Mouse (Mus musculus) ovary, postnatal 36 days (tissue): ENCODE measurements around the gene Iqsec1.

Experiments
- DNase-seq: peaks from one replicate; pipeline ENCODE4 v3.0.0; 2022; ENCODE audit warnings: low spot score, mixed read lengths

Gene Iqsec1

GRCm38 (mm10) chr6:90722993-90723392 lies 265.5 kb downstream of the Iqsec1 start:
- DNase-seq: no peak

- DNase-seq: peak; percentile 68
These were observed 267.3 kb downstream of the Iqsec1 start for GRCm38 (mm10) chr6:90720996-90721746.

DNA sequence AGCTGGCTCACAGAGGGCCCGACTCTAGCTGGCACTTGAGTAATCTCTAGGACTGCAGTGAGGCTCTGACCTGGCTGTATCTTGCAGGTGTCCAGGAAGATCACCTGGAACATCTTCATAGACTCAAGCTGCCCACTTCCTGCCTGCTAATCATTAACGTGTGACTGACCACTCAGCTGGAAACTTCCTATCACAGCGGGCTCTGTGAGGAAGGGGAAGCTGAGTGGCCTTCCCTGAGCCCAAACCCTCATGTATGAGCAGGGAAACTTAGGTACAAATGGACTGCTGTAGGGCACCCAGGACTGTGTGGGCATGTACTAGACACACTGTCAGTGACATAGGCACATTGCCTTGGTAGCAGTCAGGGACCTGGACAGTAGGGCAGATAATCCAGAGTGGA lies 268.3 kb downstream of the Iqsec1 start:
- no peak for DNase-seq

DNA sequence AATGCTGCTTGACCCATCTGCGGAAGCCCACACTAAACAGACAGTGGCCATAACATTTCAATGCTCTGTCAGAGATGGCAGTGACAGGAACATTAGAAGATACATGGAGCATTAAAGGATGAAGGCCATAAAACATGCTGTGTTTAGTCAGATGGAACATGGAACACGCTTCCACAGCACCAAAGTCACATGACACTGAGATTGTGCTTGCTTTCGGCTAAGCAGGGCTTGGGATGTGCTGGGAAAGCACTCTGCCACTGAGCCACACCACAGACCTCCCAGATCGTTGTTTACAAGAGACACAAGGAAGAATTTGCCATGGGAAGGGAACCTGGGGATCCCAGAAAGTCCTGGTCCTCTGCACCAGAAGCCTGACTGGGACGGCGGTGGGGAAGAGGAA lies 269.1 kb downstream of the Iqsec1 start:
- DNase-seq: no peak

- DNase-seq: peak; percentile 39
These were observed 270.0 kb downstream of the Iqsec1 start for GRCm38 (mm10) chr6:90718477-90718876.

GRCm38 (mm10) chr6:90717711-90718110 lies 270.8 kb downstream of the Iqsec1 start:
- DNase-seq: no peak

DNA sequence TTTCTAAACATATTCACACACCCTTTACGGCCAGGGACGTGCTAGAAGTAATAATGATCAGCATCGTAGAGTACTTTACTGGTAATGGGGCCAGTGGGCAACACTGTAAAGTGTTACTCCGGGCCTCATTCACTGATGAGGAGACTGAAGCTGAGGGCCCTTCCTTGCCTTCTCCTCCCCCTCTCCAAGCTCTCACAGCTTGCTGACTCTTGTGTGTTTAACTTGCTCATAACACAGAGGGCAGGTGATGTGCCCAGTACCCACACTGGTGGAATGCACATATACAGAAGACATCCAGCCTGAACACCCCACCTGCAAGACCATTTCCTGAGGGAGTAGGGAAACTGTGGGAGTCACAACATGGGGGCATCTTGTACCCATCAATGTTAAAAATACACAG lies 271.6 kb downstream of the Iqsec1 start:
- no peak for DNase-seq

GRCm38 (mm10) chr6:90716066-90716704 lies 272.3 kb downstream of the Iqsec1 start:
- peak; percentile 88 for DNase-seq

- no peak for DNase-seq
These were observed 273.1 kb downstream of the Iqsec1 start for GRCm38 (mm10) chr6:90715245-90715905.

GRCm38 (mm10) chr6:90713650-90714049 lies 274.8 kb downstream of the Iqsec1 start:
- DNase-seq: no peak

- peak; percentile 37 for DNase-seq
These were observed 275.7 kb downstream of the Iqsec1 start for GRCm38 (mm10) chr6:90712486-90713480.

DNA sequence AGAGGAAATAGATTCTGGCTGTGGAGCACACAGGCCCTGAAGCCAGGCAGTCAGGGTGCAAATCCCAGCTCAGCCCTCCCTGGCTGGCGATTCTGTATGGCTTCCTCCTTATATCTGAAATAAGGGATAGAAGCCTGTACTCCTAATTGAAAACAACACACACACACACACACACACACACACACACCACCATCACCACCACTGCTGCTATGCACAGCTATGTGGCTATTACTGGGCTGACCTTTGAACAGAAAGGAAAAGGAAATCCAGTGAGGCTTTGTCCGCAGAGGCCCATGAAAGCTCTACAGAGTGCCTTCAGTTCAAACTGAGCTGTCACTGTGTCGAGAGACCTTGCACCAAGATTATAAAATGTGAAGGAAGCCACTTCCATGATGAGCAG lies 276.4 kb downstream of the Iqsec1 start:
- DNase-seq: no peak

GRCm38 (mm10) chr6:90711476-90712035 lies 276.9 kb downstream of the Iqsec1 start:
- no peak for DNase-seq

GRCm38 (mm10) chr6:90710778-90711177 lies 277.7 kb downstream of the Iqsec1 start:
- no peak for DNase-seq

- no peak for DNase-seq
These were observed 278.3 kb downstream of the Iqsec1 start for GRCm38 (mm10) chr6:90709929-90710777.

GRCm38 (mm10) chr6:90708061-90708618 lies 280.3 kb downstream of the Iqsec1 start:
- no peak for DNase-seq

DNA sequence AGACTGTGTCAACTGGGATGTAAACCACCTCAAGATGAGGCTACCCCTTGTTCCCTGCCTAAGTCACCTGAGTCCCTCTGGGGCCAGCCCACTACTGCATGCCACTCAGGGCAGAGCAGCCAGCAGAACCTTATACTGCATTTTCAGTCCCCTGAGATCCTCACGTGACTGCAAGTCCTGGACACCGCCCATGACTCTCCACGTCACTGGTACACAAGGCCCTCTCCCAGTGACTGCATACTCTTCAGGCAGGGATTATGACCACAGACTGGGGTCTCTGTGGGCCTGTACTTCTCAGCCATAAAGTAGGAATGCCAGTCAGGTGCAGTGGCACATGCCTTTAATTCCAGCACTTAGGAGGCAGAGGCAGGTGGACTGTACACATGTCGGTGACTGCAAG lies 281.3 kb downstream of the Iqsec1 start:
- no peak for DNase-seq

DNA sequence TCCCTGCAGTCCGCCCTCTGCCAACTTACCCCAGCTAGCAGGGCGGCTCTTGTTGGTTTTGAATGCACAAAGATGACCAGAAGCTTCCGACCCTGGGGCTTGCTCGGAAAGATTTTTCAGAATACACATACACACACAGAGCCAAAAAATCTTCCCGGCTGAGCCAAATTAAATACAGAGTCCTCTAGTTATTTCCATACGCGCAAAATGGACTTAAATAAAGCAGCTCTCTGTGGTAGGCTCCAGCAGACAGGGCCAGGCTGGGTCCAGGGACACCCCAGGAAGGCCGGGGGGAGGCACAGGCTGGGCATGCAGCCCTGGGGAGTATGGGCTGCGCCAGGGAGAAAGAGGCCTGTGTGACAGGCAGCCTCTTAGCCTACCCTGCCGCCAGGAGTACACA lies 282.0 kb downstream of the Iqsec1 start:
- DNase-seq: no peak

- DNase-seq: no peak
These were observed 282.7 kb downstream of the Iqsec1 start for GRCm38 (mm10) chr6:90705738-90706137.

DNA sequence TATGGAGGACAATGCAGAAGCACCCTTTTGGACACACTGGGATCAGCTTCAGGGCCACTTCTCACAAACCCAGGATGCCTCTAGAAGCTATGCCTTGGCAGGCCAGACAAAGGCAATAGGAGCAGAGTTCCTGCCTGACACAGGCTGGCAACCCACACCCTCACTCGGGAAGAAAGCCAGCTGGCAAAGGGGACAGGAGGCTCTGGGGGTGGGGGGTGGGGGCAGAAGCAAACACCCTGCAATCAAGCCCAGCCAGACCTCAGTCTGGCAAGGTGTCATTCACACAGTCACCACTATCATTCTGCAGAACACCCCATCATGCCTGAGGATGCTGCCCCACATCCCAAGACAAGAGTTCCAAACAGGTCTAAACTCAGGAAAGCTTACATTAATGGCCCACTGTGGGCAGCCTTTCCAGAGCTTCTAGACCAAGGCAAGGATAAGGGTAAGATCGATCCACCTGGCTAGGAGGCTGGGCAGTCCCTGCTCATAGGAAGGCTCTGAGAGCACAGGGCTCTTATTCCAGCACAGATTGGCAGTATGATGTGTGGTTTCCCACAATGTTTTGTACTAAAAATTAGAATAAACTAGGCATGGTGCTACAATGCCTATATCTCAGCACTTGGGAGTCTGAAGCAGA lies 283.7 kb downstream of the Iqsec1 start:
- peak; percentile 49 for DNase-seq
